Comparison of ENCODE assay signal across 8 mouse cellular contexts in genomic region chr7:80774615-80775447, GRCm38 (mm10). TPM values are rescaled to one million over a fixed set of nuclear protein-coding genes. Genes with fewer than 3 reads are reported as not detected.
DNase-seq lines count a peak whose midpoint lies in the region; ATAC-seq lines count a peak whose summit lies in the region.
"Had no signal": no experiment of that assay in that cellular context is flagged by ENCODE, and none has a peak within 500 bp of the region (broad histone marks: within the 10 kb centered on the region; RNA-seq: fewer than 3 reads in every experiment).

No protein-coding gene starts in this region.

- no peak for DNase-seq in heart, postnatal 36 days
- DNase-seq in lung, adult 18-20 months = no peak
- DNase-seq in splenic B cell, adult 2 months (ENCODE audit: low read depth, low spot score) = peak; percentile 82
- DNase-seq in gastrocnemius, adult 18-20 months (ENCODE audit: low spot score) = no peak

- H3K9me3 ChIP-seq in heart, embryonic 16.5 days (replicated peaks; ENCODE audit: control insufficient read depth, low read length) = no peaks in the 10 kb centered on the region
- H3K9me3 ChIP-seq in lung, embryonic 16.5 days (ENCODE audit: control insufficient read depth, low read length) = no peaks in the 10 kb centered on the region
- H3K9me3 ChIP-seq: embryonic facial prominence, embryonic 12.5 days had no signal

- peaks cover 30% of the 10 kb centered on the region for H3K4me1 ChIP-seq in heart, embryonic 16.5 days (ENCODE audit: control insufficient read depth, insufficient read depth, low read length)
- H3K4me1 ChIP-seq in lung, embryonic 16.5 days (replicated peaks; ENCODE audit: control insufficient read depth, insufficient read depth, low read length) = peaks cover 22% of the 10 kb centered on the region
- peaks cover 24% of the 10 kb centered on the region for H3K4me1 ChIP-seq in brown adipose tissue, adult 24 weeks (ENCODE audit: control insufficient read depth, insufficient read depth, insufficient read length, low read length)

- H3K27me3 ChIP-seq in heart, embryonic 16.5 days (ENCODE audit: control insufficient read depth, insufficient read depth, low read length) = no peaks in the 10 kb centered on the region
- no peaks in the 10 kb centered on the region for H3K27me3 ChIP-seq in lung, embryonic 16.5 days (ENCODE audit: control insufficient read depth, insufficient read depth, low read depth, low read length)
- H3K27me3 ChIP-seq in splenic B cell, adult 2 months (ENCODE audit: control insufficient read depth, insufficient read depth, low read length, poor library complexity, severe bottlenecking) = no peaks in the 10 kb centered on the region
- H3K27me3 ChIP-seq: embryonic facial prominence, embryonic 12.5 days had no signal

- ATAC-seq in heart, embryonic 16.5 days (replicated peaks; ENCODE audit: extremely low read depth, insufficient read depth, low FRiP score) = no peak
- no peak for ATAC-seq in lung, embryonic 16.5 days (ENCODE audit: low read depth)

- 79% methylated on average over 15 of the region's 15 CpGs for WGBS in heart, embryonic 16.5 days
- 80% methylated on average over 15 of the region's 15 CpGs for WGBS in lung, embryonic 16.5 days

- H3K4me2 ChIP-seq in heart, embryonic 16.5 days (ENCODE audit: low read depth, low read length) = no peak overlapping the region
- no peak overlapping the region for H3K4me2 ChIP-seq in lung, embryonic 16.5 days (ENCODE audit: low read depth, low read length)
- H3K4me2 ChIP-seq: embryonic facial prominence, embryonic 12.5 days had no signal

- no peak overlapping the region for H3K9ac ChIP-seq in heart, embryonic 16.5 days (ENCODE audit: low read length)
- no peak overlapping the region for H3K9ac ChIP-seq in lung, embryonic 16.5 days (ENCODE audit: low read length)
- H3K9ac ChIP-seq: embryonic facial prominence, embryonic 12.5 days had no signal

- H3K27ac ChIP-seq in heart, embryonic 16.5 days (ENCODE audit: low read length) = peak overlapping the region; percentile 72
- peak overlapping the region; percentile 84 for H3K27ac ChIP-seq in lung, embryonic 16.5 days (ENCODE audit: low read length)
- peak overlapping the region; percentile 84 for H3K27ac ChIP-seq in brown adipose tissue, adult 24 weeks (replicated peaks; ENCODE audit: low read depth, low read length)
- H3K27ac ChIP-seq: embryonic facial prominence, embryonic 12.5 days had no signal

- intact Hi-C loops in heart, postnatal 36 days (cut with DNase I) = no loop called here

- no peaks in the 10 kb centered on the region for H3K36me3 ChIP-seq in heart, embryonic 16.5 days (ENCODE audit: control insufficient read depth, insufficient read depth)
- no peaks in the 10 kb centered on the region; the same call in 1 of the 2 replicates for H3K36me3 ChIP-seq in lung, embryonic 16.5 days (ENCODE audit: control insufficient read depth, insufficient read depth, low read length)
- H3K36me3 ChIP-seq in splenic B cell, adult 2 months (ENCODE audit: control insufficient read depth, insufficient read depth, low read length, poor library complexity, severe bottlenecking) = no peaks in the 10 kb centered on the region
- H3K36me3 ChIP-seq: embryonic facial prominence, embryonic 12.5 days had no signal

- H3K4me3 ChIP-seq in heart, embryonic 16.5 days (ENCODE audit: low read length) = no peak overlapping the region
- H3K4me3 ChIP-seq in lung, embryonic 16.5 days (ENCODE audit: low read length) = no peak overlapping the region
- no peak overlapping the region; the same call in 1 of the 2 replicates for H3K4me3 ChIP-seq in brown adipose tissue, adult 24 weeks (ENCODE audit: insufficient read depth, low read depth, low read length)
- H3K4me3 ChIP-seq: embryonic facial prominence, embryonic 12.5 days had no signal

RNA-seq across cellular contexts. Expression of gene Iqgap1, which starts 50.9 kb away (rescaled TPM):
- polyA plus RNA-seq in heart, embryonic 16.5 days (2015; fragmentation: Nextera tagmentation; extraction: Ambion mirVana) = 49.0 and 51.6 TPM in 2 replicates
- total RNA-seq in heart, postnatal 36 days (2021) = 10 to 100 TPM; 40.5 to 43.2 TPM
- polyA plus RNA-seq in lung, embryonic 16.5 days (2015; fragmentation: Nextera tagmentation; extraction: Ambion mirVana) = 136 and 141 TPM in 2 replicates
- polyA plus RNA-seq in brown adipose tissue, adult 24 weeks (2012; ENCODE audit: insufficient read depth, insufficient read length, missing spikeins) = 27.3 and 27.9 TPM in 2 replicates
- total RNA-seq in gastrocnemius, adult 18-20 months (2021) = 10 to 100 TPM; 12.1 to 16.8 TPM
